Mouse (Mus musculus) intestine, embryonic 15.5 days (tissue): Measurements from ENCODE around the gene Snrnp27. TPM values are rescaled to one million over a fixed set of nuclear protein-coding genes. Genes with fewer than 3 reads are reported as not detected.
A peak's percentile ranks its signal among the peaks of the same experiment; 100 is the strongest.

Experiments used
- ATAC-seq: fragments of 200-750 bp; cut with Nextera tagmentation; 2 replicates; pipeline ENCODE4 v1.8.0; 2017; ENCODE audit warnings: moderate TSS enrichment, moderate library complexity
- H3K27ac ChIP-seq: fragments of 300-500 bp; sonication (generic); 2 replicates; pipeline ENCODE4 v1.5.1; 2015; ENCODE audit warnings: mild to moderate bottlenecking, inconsistent platforms
- H3K27me3 ChIP-seq: fragments of 300-500 bp; sonication (generic); replicated peaks from 2 replicates; pipeline ENCODE4 v1.6.1; 2015; ENCODE audit warnings: inconsistent platforms
- H3K36me3 ChIP-seq: fragments of 300-500 bp; sonication (generic); 2 replicates; pipeline ENCODE4 v1.6.1; 2015; ENCODE audit warnings: inconsistent platforms
- H3K4me1 ChIP-seq: fragments of 300-500 bp; sonication (generic); replicated peaks from 2 replicates; pipeline ENCODE4 v1.6.1; 2015; ENCODE audit warnings: inconsistent platforms
- H3K4me2 ChIP-seq: fragments of 300-500 bp; sonication (generic); replicated peaks from 2 replicates; pipeline ENCODE4 v1.6.1; 2015; ENCODE audit warnings: mild to moderate bottlenecking, inconsistent platforms
- H3K4me3 ChIP-seq: fragments of 300-500 bp; sonication (generic); replicated peaks from 2 replicates; pipeline ENCODE4 v1.5.1; 2015; ENCODE audit warnings: inconsistent platforms
- H3K9ac ChIP-seq: fragments of 300-500 bp; sonication (generic); 2 replicates; pipeline ENCODE4 v1.6.1; 2015; ENCODE audit warnings: inconsistent platforms
- H3K9me3 ChIP-seq: fragments of 300-500 bp; sonication (generic); 2 replicates; pipeline ENCODE4 v1.6.1; 2016; ENCODE audit warnings: inconsistent platforms
- WGBS: fragments of 180-500 bp; shearing (Covaris S2); methylation state at CpG from one replicate; pipeline ENCODE4 v1.1.7; 2015; 5-methylcytosine and 5-hydroxymethylcytosine counted together
- polyA plus RNA-seq: library from polyadenylated mRNA; unstranded; fragments of >200 nt; fragmentation: Nextera tagmentation; extraction: Ambion mirVana; gene quantifications from 2 replicates; pipeline ENCODE4 v1.2.1, GENCODE M21; 2015

Snrnp27 gene
- polyA plus RNA-seq, 1 experiment from 2014 or later, result 105 TPM

GRCm38 (mm10) chr6:86658501-86658900, 25.8 kb downstream of the Snrnp27 start:
- H3K9me3 ChIP-seq, result no peaks in the 10 kb centered on the region
- H3K27me3 ChIP-seq, result no peaks in the 10 kb centered on the region
- no peaks in the 10 kb centered on the region for H3K4me1 ChIP-seq
- no peak for ATAC-seq
- H3K36me3 ChIP-seq, result peaks cover 12% of the 10 kb centered on the region
- no peak overlapping the region for H3K4me2 ChIP-seq
- no peak overlapping the region for H3K27ac ChIP-seq
- 83% methylated on average over 3 of the region's 3 CpGs for WGBS
- H3K4me3 ChIP-seq, result no peak overlapping the region
- H3K9ac ChIP-seq, result no peak overlapping the region

- H3K4me3 ChIP-seq, result no peak overlapping the region
- no peaks in the 10 kb centered on the region for H3K4me1 ChIP-seq
- no peaks in the 10 kb centered on the region for H3K9me3 ChIP-seq
- no peak overlapping the region for H3K27ac ChIP-seq
- WGBS, result 71% methylated on average over 9 of the region's 9 CpGs
- H3K4me2 ChIP-seq, result no peak overlapping the region
- peaks cover 19% of the 10 kb centered on the region for H3K36me3 ChIP-seq
- no peaks in the 10 kb centered on the region for H3K27me3 ChIP-seq
- H3K9ac ChIP-seq, result no peak overlapping the region
- peak; percentile 80 for ATAC-seq
Measured at GRCm38 (mm10) chr6:86654270-86654916, 29.9 kb downstream of the Snrnp27 start.

- H3K4me3 ChIP-seq, result no peak overlapping the region
- H3K4me1 ChIP-seq, result no peaks in the 10 kb centered on the region
- peaks cover 20% of the 10 kb centered on the region for H3K36me3 ChIP-seq
- no peak for ATAC-seq
- no peak overlapping the region for H3K27ac ChIP-seq
- no peaks in the 10 kb centered on the region for H3K9me3 ChIP-seq
- no peaks in the 10 kb centered on the region for H3K27me3 ChIP-seq
- H3K4me2 ChIP-seq, result no peak overlapping the region
- WGBS, result 89% methylated on average over 6 of the region's 6 CpGs
- no peak overlapping the region for H3K9ac ChIP-seq
Measured at GRCm38 (mm10) chr6:86653026-86653425, 31.3 kb downstream of the Snrnp27 start.

GRCm38 (mm10) chr6:86646143-86646542, 38.2 kb downstream of the Snrnp27 start:
- no peak overlapping the region for H3K4me2 ChIP-seq
- 0 out of 2 replicates have a peak, but pooled peaks cover 3% of the 10 kb centered on the region for H3K4me1 ChIP-seq
- H3K9me3 ChIP-seq, result no peaks in the 10 kb centered on the region
- no peak overlapping the region for H3K27ac ChIP-seq
- H3K4me3 ChIP-seq, result no peak overlapping the region
- peak; percentile 63 for ATAC-seq
- H3K36me3 ChIP-seq, result peaks cover 18% of the 10 kb centered on the region
- H3K27me3 ChIP-seq, result no peaks in the 10 kb centered on the region
- no peak overlapping the region for H3K9ac ChIP-seq
- WGBS, result 67% methylated on average over 7 of the region's 7 CpGs

- H3K27me3 ChIP-seq, result no peaks in the 10 kb centered on the region
- no peak overlapping the region for H3K4me3 ChIP-seq
Measured at GRCm38 (mm10) chr6:86645551-86645950, 38.8 kb downstream of the Snrnp27 start.

GRCm38 (mm10) chr6:86644775-86645400, 39.4 kb downstream of the Snrnp27 start:
- Histone ChIP-seq H3K4me1 (0 out of 2 replicates have a peak, but pooled peaks cover 6% of the 10 kb centered on the region), H3K4me2 (no peak overlapping the region), H3K36me3 (peaks cover 7% of the 10 kb centered on the region; the same call in 1 of the 2 replicates), H3K27ac (no peak overlapping the region), H3K4me3 (no peak overlapping the region), H3K9me3 (no peaks in the 10 kb centered on the region), H3K9ac (no peak overlapping the region), H3K27me3 (no peaks in the 10 kb centered on the region)
- 87% methylated on average over 3 of the region's 3 CpGs for WGBS
- ATAC-seq, result no peak

More at GRCm38 (mm10) chr6:86645551-86645950, 38.8 kb downstream of the Snrnp27 start:
- Histone ChIP-seq H3K4me1 (0 out of 2 replicates have a peak, but pooled peaks cover 6% of the 10 kb centered on the region), H3K9me3 (no peaks in the 10 kb centered on the region), H3K36me3 (peaks cover 13% of the 10 kb centered on the region), H3K4me2 (no peak overlapping the region), H3K9ac (no peak overlapping the region), H3K27ac (no peak overlapping the region)
- 72% methylated on average over 4 of the region's 4 CpGs for WGBS
- ATAC-seq, result 0 out of 2 replicates have a peak, but pooled peaks have one; percentile 27

- Histone ChIP-seq H3K27me3 (no peaks in the 10 kb centered on the region), H3K4me1 (0 out of 2 replicates have a peak, but pooled peaks cover 7% of the 10 kb centered on the region), H3K36me3 (no peaks in the 10 kb centered on the region), H3K4me3 (no peak overlapping the region), H3K9me3 (no peaks in the 10 kb centered on the region), H3K27ac (no peak overlapping the region), H3K4me2 (no peak overlapping the region), H3K9ac (no peak overlapping the region)
- WGBS, result 74% methylated on average over 8 of the region's 8 CpGs
- no peak for ATAC-seq
Measured at GRCm38 (mm10) chr6:86641716-86642115, 42.6 kb downstream of the Snrnp27 start.

- no peak overlapping the region for H3K4me2 ChIP-seq
- 83% methylated on average over 8 of the region's 8 CpGs for WGBS
- H3K4me1 ChIP-seq, result 0 out of 2 replicates have a peak, but pooled peaks cover 11% of the 10 kb centered on the region
- H3K4me3 ChIP-seq, result no peak overlapping the region
- H3K9ac ChIP-seq, result no peak overlapping the region
- H3K27ac ChIP-seq, result no peak overlapping the region
- no peaks in the 10 kb centered on the region for H3K9me3 ChIP-seq
- no peak for ATAC-seq
- no peaks in the 10 kb centered on the region for H3K36me3 ChIP-seq
- H3K27me3 ChIP-seq, result no peaks in the 10 kb centered on the region
Measured at GRCm38 (mm10) chr6:86640776-86641175, 43.5 kb downstream of the Snrnp27 start.

GRCm38 (mm10) chr6:86640161-86640560, 44.2 kb downstream of the Snrnp27 start:
- Histone ChIP-seq H3K9me3 (no peaks in the 10 kb centered on the region), H3K27ac (no peak overlapping the region), H3K27me3 (no peaks in the 10 kb centered on the region), H3K9ac (no peak overlapping the region), H3K36me3 (no peaks in the 10 kb centered on the region), H3K4me2 (no peak overlapping the region), H3K4me3 (no peak overlapping the region), H3K4me1 (0 out of 2 replicates have a peak, but pooled peaks cover 9% of the 10 kb centered on the region)
- ATAC-seq, result no peak
- 79% methylated on average over 3 of the region's 3 CpGs for WGBS

GRCm38 (mm10) chr6:86639180-86640160, 44.9 kb downstream of the Snrnp27 start:
- peak; percentile 62; the same call in 1 of the 2 replicates for ATAC-seq
- no peaks in the 10 kb centered on the region for H3K27me3 ChIP-seq
- H3K36me3 ChIP-seq, result no peaks in the 10 kb centered on the region
- H3K4me2 ChIP-seq, result no peak overlapping the region
- no peaks in the 10 kb centered on the region for H3K9me3 ChIP-seq
- no peak overlapping the region for H3K27ac ChIP-seq
- 79% methylated on average over 18 of the region's 18 CpGs for WGBS
- H3K4me1 ChIP-seq, result 0 out of 2 replicates have a peak, but pooled peaks cover 9% of the 10 kb centered on the region
- H3K4me3 ChIP-seq, result no peak overlapping the region
- H3K9ac ChIP-seq, result no peak overlapping the region

GRCm38 (mm10) chr6:86638434-86638833, 45.9 kb downstream of the Snrnp27 start:
- Histone ChIP-seq H3K27me3 (no peaks in the 10 kb centered on the region), H3K36me3 (no peaks in the 10 kb centered on the region), H3K4me1 (0 out of 2 replicates have a peak, but pooled peaks cover 9% of the 10 kb centered on the region), H3K9ac (no peak overlapping the region), H3K9me3 (no peaks in the 10 kb centered on the region), H3K4me3 (no peak overlapping the region), H3K4me2 (no peak overlapping the region), H3K27ac (no peak overlapping the region)
- 20% methylated on average over 2 of the region's 2 CpGs for WGBS
- no peak for ATAC-seq

GRCm38 (mm10) chr6:86637860-86638259, 46.5 kb downstream of the Snrnp27 start:
- Histone ChIP-seq H3K4me3 (no peak overlapping the region), H3K4me1 (0 out of 2 replicates have a peak, but pooled peaks cover 9% of the 10 kb centered on the region), H3K36me3 (no peaks in the 10 kb centered on the region), H3K9ac (no peak overlapping the region), H3K4me2 (no peak overlapping the region), H3K27me3 (no peaks in the 10 kb centered on the region), H3K9me3 (no peaks in the 10 kb centered on the region), H3K27ac (no peak overlapping the region)
- 74% methylated on average over 2 of the region's 2 CpGs for WGBS
- no peak for ATAC-seq
